Mouse (Mus musculus): ENCODE data around the gene Dnajb3. TPM values are rescaled to one million over a fixed set of nuclear protein-coding genes. Genes with fewer than 3 reads are reported as not detected.

The Dnajb3 gene
- total RNA-seq, 2 experiments from 2014 or later, result 1.5 to 5.9 TPM

Other genes with a start within 250 kb of the Dnajb3 start
- gene Usp40, start 197.2 kb downstream of the Dnajb3 start, total RNA-seq (2021), result 10 to 100 TPM; 22.7 to 23.8 TPM
- under 1 TPM in 1 of 2 experiments, not detected in 1; 0.16 TPM for gene Ugt1a10, start 150.4 kb downstream of the Dnajb3 start, total RNA-seq (2021)
- gene Ugt1a9, start 135.0 kb downstream of the Dnajb3 start, total RNA-seq (2021), result under 1 TPM in 1 of 2 experiments, not detected in 1; 0.26 TPM
- gene Ugt1a8, start 118.0 kb downstream of the Dnajb3 start, total RNA-seq (2021), result not detected
- 1 to 10 TPM; 2.7 to 2.8 TPM for gene Ugt1a7c, start 110.7 kb downstream of the Dnajb3 start, total RNA-seq (2021)
- 1 to 10 TPM; 3.6 to 7.5 TPM for gene Ugt1a6b, start 102.5 kb downstream of the Dnajb3 start, total RNA-seq (2021)
- 10 to 100 TPM; 15.0 to 15.7 TPM for gene Ugt1a6a, start 71.0 kb downstream of the Dnajb3 start, total RNA-seq (2021)
- under 1 TPM; 0.17 to 0.20 TPM for gene Ugt1a5, start 39.8 kb downstream of the Dnajb3 start, total RNA-seq (2021)
- gene Ugt1a2, start 5.2 kb downstream of the Dnajb3 start, total RNA-seq (2021), result under 1 TPM in 1 of 2 experiments, not detected in 1; 0.33 TPM
- 10 to 100 TPM in 1 of 2 experiments, under 1 TPM in 1; 0.73 to 55.5 TPM for gene Ugt1a1, start 6.2 kb upstream of the Dnajb3 start, total RNA-seq (2021)
- under 1 TPM; 0.30 to 0.43 TPM for gene Mroh2a, start 21.2 kb upstream of the Dnajb3 start, total RNA-seq (2021)
- 10 to 100 TPM; 31.0 to 35.9 TPM for gene Hjurp, start 71.9 kb upstream of the Dnajb3 start, total RNA-seq (2021)
- not detected for gene Trpm8, start 71.9 kb upstream of the Dnajb3 start, total RNA-seq (2021)
- gene Spp2, start 201.2 kb upstream of the Dnajb3 start, total RNA-seq (2021), result not detected

Measured in adrenal gland, postnatal 36 days (tissue).